Mouse (Mus musculus): ENCODE measurements around the gene Atg7.

Atg7 gene

DNA sequence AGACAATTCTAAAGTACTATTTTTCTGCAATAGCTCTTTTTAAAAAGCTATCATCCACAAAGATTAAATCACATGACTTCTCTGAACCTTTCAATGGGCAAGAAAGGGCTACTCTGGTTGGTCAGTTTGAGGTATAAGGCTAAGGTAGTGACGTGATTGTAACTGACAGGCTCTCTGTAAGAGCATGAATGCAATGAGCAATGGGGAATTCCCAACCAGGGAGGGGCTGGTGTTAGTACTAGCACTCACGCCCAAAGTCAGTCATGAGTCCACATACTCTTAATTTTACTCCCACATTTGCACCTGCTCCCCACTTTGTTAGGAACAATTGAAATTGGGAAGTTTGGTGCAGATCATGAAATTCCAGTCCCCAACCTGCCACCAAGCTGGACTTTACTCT, 147.2 kb downstream of the Atg7 start:
- no peak for DNase-seq

GRCm38 (mm10) chr6:114790902-114791301, 148.0 kb downstream of the Atg7 start:
- DNase-seq, result no peak

DNA sequence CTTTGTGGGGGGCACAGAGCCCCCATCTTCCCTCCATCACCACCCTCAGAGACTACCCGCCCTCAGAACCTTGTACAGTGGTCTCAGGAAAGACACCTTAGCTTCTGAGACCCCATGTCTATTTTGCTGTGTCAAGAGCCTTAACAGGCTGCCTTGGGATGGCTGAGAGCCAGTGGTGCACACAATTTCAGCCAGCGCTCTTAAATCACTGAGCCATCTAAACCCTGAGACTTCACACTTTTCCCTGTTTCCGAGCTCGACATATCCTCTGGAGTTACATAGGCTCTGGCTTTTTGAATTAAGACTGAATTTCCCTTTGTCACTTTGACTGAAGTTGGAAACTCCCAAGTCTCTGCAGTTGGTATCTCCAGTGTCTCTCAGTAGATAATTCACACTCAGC, 148.9 kb downstream of the Atg7 start:
- DNase-seq, result no peak

GRCm38 (mm10) chr6:114794706-114795105, 151.8 kb downstream of the Atg7 start:
- no peak for DNase-seq

DNA sequence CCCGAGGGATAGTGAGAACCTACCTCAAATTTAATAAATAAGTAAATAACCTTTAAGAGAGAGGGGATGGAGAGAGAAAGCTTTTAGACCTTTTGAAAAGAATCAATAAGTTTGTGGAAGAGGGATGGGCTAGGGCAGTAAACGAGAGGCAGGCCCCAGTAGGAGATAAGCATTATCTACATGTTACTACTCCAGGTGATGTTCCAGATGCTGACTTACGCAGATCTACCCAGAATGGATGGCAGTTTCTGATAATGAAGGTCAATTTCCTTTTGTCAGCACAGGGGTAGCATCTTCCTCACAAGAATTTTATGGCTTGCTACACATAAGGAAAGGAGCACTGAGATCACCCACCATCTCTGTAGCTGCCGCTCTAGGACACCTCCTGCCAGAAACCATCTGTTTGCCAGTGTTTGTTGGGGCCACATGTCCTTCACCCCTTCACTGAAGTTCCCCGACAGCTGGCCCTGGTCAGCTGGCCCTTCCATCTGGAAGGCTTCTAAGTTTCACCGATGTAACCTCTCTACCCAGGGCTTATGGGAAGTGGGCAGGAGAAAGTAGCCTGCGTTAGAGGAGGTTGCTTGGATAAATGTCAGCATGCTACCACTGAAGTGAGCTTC, 152.9 kb downstream of the Atg7 start:
- no peak for DNase-seq

GRCm38 (mm10) chr6:114797901-114798300, 155.0 kb downstream of the Atg7 start:
- DNase-seq, result no peak

DNA sequence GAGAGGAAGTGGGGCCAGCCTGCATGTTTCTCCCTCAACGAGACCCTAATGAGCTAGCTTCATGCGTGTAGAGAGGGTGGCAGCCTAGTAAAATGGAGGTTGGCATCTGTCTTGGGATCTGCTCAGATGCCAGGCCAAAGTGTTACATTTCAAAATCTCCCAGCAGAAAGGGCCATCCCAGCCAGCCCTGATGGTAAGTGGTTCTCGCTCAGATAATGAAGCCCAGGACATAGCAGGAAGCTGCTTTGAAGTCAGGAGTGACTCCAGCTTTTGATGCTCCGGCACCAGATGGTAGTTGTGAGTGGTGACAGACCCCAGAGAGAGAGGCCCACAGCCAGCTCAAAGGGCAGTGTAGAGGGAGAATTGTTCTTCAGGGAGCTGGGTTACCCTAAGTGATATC, 155.8 kb downstream of the Atg7 start:
- no peak for DNase-seq

- DNase-seq, result no peak
Observed at GRCm38 (mm10) chr6:114800291-114800965, 157.5 kb downstream of the Atg7 start.

GRCm38 (mm10) chr6:114803915-114804535, 161.1 kb downstream of the Atg7 start:
- no peak for DNase-seq

- DNase-seq, result no peak
Observed at GRCm38 (mm10) chr6:114804866-114805265, 162.0 kb downstream of the Atg7 start.

DNA sequence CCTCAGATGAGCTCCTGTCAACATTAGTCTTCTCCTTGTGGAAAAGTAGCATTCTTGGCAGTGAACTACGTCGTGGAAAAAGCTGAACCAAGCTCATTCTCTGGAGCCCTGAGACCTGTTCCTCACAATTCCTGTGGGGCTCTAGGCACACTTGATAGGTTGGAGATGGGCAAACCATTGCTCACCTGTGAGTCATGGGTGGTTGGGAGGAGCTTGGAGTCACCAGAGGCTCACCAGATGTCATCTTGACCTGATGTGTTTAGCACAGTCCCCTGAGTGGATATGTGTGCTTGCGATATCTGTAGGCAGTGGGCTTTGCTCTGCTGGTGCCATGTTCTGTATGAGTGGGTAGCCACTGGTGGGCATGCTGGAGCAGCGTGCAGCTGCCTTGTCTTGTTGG, 163.0 kb downstream of the Atg7 start:
- DNase-seq, result no peak

DNA sequence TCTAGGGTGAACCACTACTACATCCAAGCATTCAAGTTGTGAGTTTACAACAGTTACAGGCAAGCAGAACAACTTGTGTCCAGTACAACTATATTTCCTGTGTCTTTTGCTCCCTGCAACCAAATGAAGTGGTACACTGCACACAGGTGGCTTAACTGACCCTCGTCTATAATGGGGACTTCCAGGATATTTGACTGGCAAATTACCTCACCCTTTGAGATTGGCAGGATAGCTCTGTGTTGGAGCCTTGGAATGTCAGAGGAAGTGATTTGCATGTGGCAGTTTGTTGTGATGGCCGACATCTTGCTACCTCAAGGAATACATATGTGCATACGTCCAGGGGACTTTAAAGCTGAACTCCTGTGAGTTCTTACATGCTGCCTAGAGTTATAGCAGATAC, 164.6 kb downstream of the Atg7 start:
- no peak for DNase-seq

- DNase-seq, result no peak
Observed at GRCm38 (mm10) chr6:114808654-114809430, 165.9 kb downstream of the Atg7 start.

- no peak for DNase-seq
Observed at GRCm38 (mm10) chr6:114809431-114809811, 166.5 kb downstream of the Atg7 start.

DNA sequence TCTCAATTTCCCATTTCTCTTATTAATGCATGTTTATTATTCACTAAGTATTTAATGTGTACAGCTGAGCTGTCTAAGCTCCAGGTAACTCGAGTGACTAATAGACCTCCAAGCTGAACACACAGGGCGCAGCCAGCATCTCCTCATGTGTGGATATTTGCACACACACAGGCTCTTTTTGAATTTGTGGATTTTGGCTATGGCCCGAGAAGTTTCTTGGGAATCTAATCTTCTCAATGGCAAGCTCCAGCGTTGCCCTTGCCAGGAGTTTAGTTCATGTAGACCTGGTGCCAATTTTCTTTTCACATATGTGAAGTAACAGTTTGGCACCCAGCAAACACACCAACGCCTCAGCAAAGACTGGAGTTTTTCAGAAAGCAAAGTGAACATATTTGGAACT, 169.4 kb downstream of the Atg7 start:
- no peak for DNase-seq

DNA sequence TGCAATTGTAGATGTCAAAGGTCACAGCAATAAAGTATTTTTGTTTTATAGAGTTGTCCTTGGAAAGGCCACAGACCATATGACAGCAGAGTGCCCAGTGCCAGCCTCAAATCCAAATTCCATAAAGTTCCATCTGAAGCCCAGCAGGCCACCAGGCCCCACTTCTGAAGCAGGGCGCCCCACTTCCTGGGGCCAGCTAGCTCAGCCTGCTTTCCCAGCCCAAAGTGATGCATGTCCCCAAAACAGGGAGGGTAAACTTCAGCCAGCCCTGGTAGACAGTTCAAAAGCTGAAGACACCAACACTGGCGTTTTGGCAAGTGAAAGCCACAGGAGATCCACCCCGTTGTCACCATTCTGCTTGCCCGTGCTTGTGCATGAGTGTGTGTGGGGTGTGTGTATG, 169.9 kb downstream of the Atg7 start:
- no peak for DNase-seq

DNA sequence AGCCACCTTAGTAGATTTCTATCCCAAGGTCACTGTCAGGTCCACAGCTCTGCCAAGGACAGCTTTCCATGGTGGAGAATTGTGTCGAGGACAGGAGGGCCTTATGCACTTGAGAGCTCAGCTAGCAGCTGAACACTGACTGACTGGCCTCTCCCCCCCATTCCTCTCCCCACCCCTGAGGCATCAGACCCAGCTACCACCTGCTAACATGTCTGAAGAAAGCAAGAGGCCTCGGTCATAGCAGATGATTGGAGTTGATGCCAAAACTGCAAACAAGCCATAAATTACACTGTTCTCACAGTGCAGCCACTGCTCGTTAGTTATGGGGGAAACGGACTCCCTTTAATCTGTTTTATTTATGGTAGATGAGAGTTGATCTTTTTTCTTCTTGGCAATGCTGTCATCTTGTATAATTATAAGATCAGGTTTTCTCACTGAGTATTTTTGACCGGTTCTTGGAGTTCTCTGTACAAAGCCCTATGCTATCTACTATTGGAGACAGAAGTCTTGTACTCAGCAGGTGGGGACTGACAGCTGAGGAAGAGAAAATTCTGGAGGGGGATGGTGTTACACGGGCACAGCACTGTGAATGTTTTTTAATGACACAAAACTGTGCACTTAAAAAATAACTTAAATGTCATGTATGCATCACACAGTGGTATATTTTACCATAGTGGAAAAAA, 171.4 kb downstream of the Atg7 start:
- DNase-seq, result no peak

GRCm38 (mm10) chr6:114814882-114815650, 172.2 kb downstream of the Atg7 start:
- DNase-seq, result peak; percentile 70

DNA sequence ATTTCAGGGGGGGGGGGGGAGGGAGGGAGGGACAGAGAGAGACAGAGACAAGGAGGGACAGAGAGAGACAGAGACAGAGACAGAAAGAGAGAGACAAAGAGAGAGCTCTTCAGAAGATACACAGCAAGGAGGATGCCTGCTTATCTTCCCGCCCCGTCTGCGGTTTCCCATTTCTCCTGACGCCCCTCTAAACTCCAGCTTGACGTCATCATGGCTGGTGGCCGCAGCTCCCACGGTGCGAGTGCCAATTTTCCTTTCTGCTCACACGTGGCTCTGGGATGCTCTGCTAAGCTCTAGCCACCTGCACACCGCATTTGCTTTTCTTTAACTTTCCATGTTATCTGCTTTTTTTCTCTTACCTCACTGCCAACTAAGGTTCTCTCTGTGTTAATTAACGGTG, 175.1 kb downstream of the Atg7 start:
- no peak for DNase-seq

DNA sequence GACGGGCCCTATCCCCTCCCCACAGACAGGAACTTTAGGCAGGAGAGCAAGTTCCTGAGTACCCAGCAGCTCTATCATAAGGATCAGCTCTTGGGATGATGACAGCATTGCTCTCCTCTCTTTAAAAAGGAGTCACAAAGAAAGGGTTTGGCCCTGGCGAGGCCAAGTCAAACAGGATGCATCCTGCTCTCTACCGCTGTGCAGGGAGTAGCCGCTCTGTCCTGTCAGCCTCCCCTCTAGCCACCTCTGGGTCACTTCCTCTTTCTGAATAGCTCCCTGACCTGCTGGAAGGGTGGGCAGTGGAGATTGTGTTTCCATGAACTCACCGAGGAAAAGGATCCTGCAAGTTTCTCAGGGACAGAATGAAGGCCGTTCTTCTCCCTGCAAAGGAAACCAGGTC, 175.6 kb downstream of the Atg7 start:
- DNase-seq, result no peak

- DNase-seq, result no peak
Observed at GRCm38 (mm10) chr6:114819971-114820481, 177.1 kb downstream of the Atg7 start.

GRCm38 (mm10) chr6:114821646-114822045, 178.7 kb downstream of the Atg7 start:
- DNase-seq, result no peak

Data from thymus, postnatal 4 days (tissue).